Mouse (Mus musculus) embryonic stem cell, embryonic (primary cell): ENCODE data around the gene Rwdd2b.

Experiments
- CTCF ChIA-PET, 4 experiments: fragments of 300-600 bp in 2 of 4; fragments of 350-600 bp in 2 of 4; sonication (Branson Sonifier 250); formaldehyde crosslinking; loops; one replicate each; lab custom pipeline; 2022; ENCODE audit warnings: inconsistent platforms in 2 of 4; lab: Charles Lee
- POLR2A ChIA-PET, 4 experiments: fragments of 300-600 bp in 2 of 4; fragments of 350-600 bp in 2 of 4; sonication (Branson Sonifier 250); formaldehyde crosslinking; loops; one replicate each; lab custom pipeline; 2022; ENCODE audit warnings: antibody characterized with exemption in 4 of 4, inconsistent platforms in 1 of 4; lab: Charles Lee

The Rwdd2b gene

GRCm38 (mm10) chr16:87440184-87440686 lies at the start of gene Rwdd2b:
Rwdd2b (minus strand) TSS chr16:87440573.
- ChIA-PET POLR2A (interaction anchor here (0.6 to 4.7 kb wide), 49 partner anchors 8 to 1543 kb away, joined by 3 to 33 read pairs (median 4); partner anchors contain the start of genes Bach1 (in 3 of the 4), N6amt1 (in 3 of the 4), Cct8 (in 2 of the 4) and Usp16 (in 2 of the 4)), CTCF (interaction anchor here in 3 of 4 experiments (0.7 to 1.2 kb wide), 5 partner anchors 22 to 46 kb away, joined by 3 to 6 read pairs (median 3); no protein-coding TSS in a partner anchor)

GRCm38 (mm10) chr16:87488605-87489004 lies 48.2 kb upstream of the Rwdd2b start:
- POLR2A ChIA-PET, result interaction anchor here (0.6 to 3.4 kb wide), 14 partner anchors 8 to 215 kb away, joined by 3 to 22 read pairs (median 4); partner anchors contain the start of gene Rwdd2b (in 2 of the 4)
- CTCF ChIA-PET, result no interaction called here

GRCm38 (mm10) chr16:87486739-87487138 lies 46.4 kb upstream of the Rwdd2b start:
- ChIA-PET POLR2A (interaction anchor here in 2 of 4 experiments (0.7 to 3.4 kb wide), 9 partner anchors 8 to 220 kb away, joined by 3 to 22 read pairs (median 4); partner anchors contain the start of gene Rwdd2b (in 1 of the 2)), CTCF (interaction anchor here in 1 of 4 experiments (1.2 kb wide), 1 partner anchor 81 kb away, joined by 4 read pairs; no protein-coding TSS in a partner anchor)

GRCm38 (mm10) chr16:87484367-87484766 lies 44.0 kb upstream of the Rwdd2b start:
- ChIA-PET CTCF (no interaction called here), POLR2A (interaction anchor here in 2 of 4 experiments (0.5 to 3.7 kb wide), 6 partner anchors 9 to 214 kb away, joined by 3 to 15 read pairs (median 4); partner anchors contain the start of genes Bach1 (in 1 of the 2) and Cct8 (in 1 of the 2))

GRCm38 (mm10) chr16:87470579-87470978 lies 30.2 kb upstream of the Rwdd2b start:
- POLR2A ChIA-PET, result interaction anchor here in 1 of 4 experiments (1.4 to 1.7 kb wide), 2 partner anchors 17 to 30 kb away, joined by 4 to 5 read pairs; partner anchors contain the start of gene Rwdd2b
- CTCF ChIA-PET, result no interaction called here

GRCm38 (mm10) chr16:87458752-87459151 lies 18.4 kb upstream of the Rwdd2b start:
- POLR2A ChIA-PET, result interaction anchor here in 1 of 4 experiments (0.6 kb wide), 1 partner anchor 241 kb away, joined by 3 read pairs; no protein-coding TSS in a partner anchor
- CTCF ChIA-PET, result interaction anchor here in 1 of 4 experiments (0.7 kb wide), 1 partner anchor 452 kb away, joined by 3 read pairs; no protein-coding TSS in a partner anchor

GRCm38 (mm10) chr16:87455180-87455611 lies 14.8 kb upstream of the Rwdd2b start:
- CTCF ChIA-PET, result interaction anchor here in 2 of 4 experiments (0.6 to 1.0 kb wide), 3 partner anchors 16 to 299 kb away, joined by 3 to 4 read pairs (median 3); no protein-coding TSS in a partner anchor
- POLR2A ChIA-PET, result interaction anchor here in 3 of 4 experiments (0.5 to 1.9 kb wide), 26 partner anchors 9 to 271 kb away, joined by 3 to 33 read pairs (median 4); partner anchors contain the start of genes Rwdd2b (in 3 of the 3), Bach1 (in 2 of the 3) and Cct8 (in 1 of the 3)

GRCm38 (mm10) chr16:87454419-87455179 lies 14.2 kb upstream of the Rwdd2b start, which contains the start of gene Usp16:
Usp16 (plus strand) TSS chr16:87454703.
- ChIA-PET POLR2A (interaction anchor here in 3 of 4 experiments (0.5 to 1.9 kb wide), 25 partner anchors 9 to 271 kb away, joined by 3 to 33 read pairs (median 4); partner anchors contain the start of genes Rwdd2b (in 3 of the 3), Bach1 (in 2 of the 3) and Cct8 (in 1 of the 3)), CTCF (interaction anchor here in 2 of 4 experiments (0.6 to 1.0 kb wide), 2 partner anchors 137 to 300 kb away, joined by 3 read pairs; no protein-coding TSS in a partner anchor)

- ChIA-PET POLR2A (interaction anchor here in 2 of 4 experiments (1.2 to 2.4 kb wide), 3 partner anchors 12 to 16 kb away, joined by 3 to 14 read pairs (median 11); partner anchors contain the start of gene Rwdd2b (in 2 of the 2)), CTCF (no interaction called here)
Observed at GRCm38 (mm10) chr16:87453226-87453625, 12.9 kb upstream of the Rwdd2b start.

GRCm38 (mm10) chr16:87445528-87445927 lies 5.2 kb upstream of the Rwdd2b start:
- ChIA-PET CTCF (interaction anchor here in 2 of 4 experiments (0.6 to 0.7 kb wide), 2 partner anchors 27 to 43 kb away, joined by 4 to 5 read pairs; no protein-coding TSS in a partner anchor), POLR2A (interaction anchor here in 1 of 4 experiments (0.9 kb wide), 1 partner anchor 10 kb away, joined by 3 read pairs; no protein-coding TSS in a partner anchor)

GRCm38 (mm10) chr16:87445110-87445509 lies 4.7 kb upstream of the Rwdd2b start:
- ChIA-PET POLR2A (interaction anchor here in 1 of 4 experiments (0.9 to 2.4 kb wide), 2 partner anchors 10 to 11 kb away, joined by 3 to 12 read pairs; no protein-coding TSS in a partner anchor), CTCF (interaction anchor here in 1 of 4 experiments (0.7 kb wide), 1 partner anchor 42 kb away, joined by 5 read pairs; no protein-coding TSS in a partner anchor)

GRCm38 (mm10) chr16:87444071-87444470 lies 3.7 kb upstream of the Rwdd2b start:
- CTCF ChIA-PET, result no interaction called here

GRCm38 (mm10) chr16:87443245-87443644 lies 2.9 kb upstream of the Rwdd2b start:
- ChIA-PET CTCF (no interaction called here), POLR2A (interaction anchor here in 3 of 4 experiments (0.9 to 4.7 kb wide), 8 partner anchors 9 to 52 kb away, joined by 3 to 33 read pairs (median 4); partner anchors contain the start of gene Usp16 (in 2 of the 3))

More at GRCm38 (mm10) chr16:87444071-87444470, 3.7 kb upstream of the Rwdd2b start:
- POLR2A ChIA-PET, result interaction anchor here in 2 of 4 experiments (1.1 to 4.7 kb wide), 5 partner anchors 10 to 51 kb away, joined by 3 to 29 read pairs (median 5); partner anchors contain the start of gene Usp16 (in 1 of the 2)

- ChIA-PET CTCF (no interaction called here), POLR2A (interaction anchor here in 3 of 4 experiments (0.7 to 4.7 kb wide), 7 partner anchors 11 to 568 kb away, joined by 3 to 33 read pairs (median 3); partner anchors contain the start of gene Usp16 (in 2 of the 3))
Observed at GRCm38 (mm10) chr16:87442291-87442690, 1.9 kb upstream of the Rwdd2b start.

- CTCF ChIA-PET, result interaction anchor here in 1 of 4 experiments (0.6 kb wide), 1 partner anchor 13 kb away, joined by 5 read pairs; no protein-coding TSS in a partner anchor
- POLR2A ChIA-PET, result interaction anchor here (0.6 to 4.7 kb wide), 34 partner anchors 9 to 258 kb away, joined by 3 to 33 read pairs (median 4); partner anchors contain the start of genes Bach1 (in 2 of the 4), Cct8 (in 2 of the 4), Usp16 (in 2 of the 4) and Ltn1 (in 1 of the 4)
Observed at GRCm38 (mm10) chr16:87441089-87441488, 716 bp upstream of the Rwdd2b start.

GRCm38 (mm10) chr16:87438697-87439096 lies 1.7 kb downstream of the Rwdd2b start:
- POLR2A ChIA-PET, result interaction anchor here in 1 of 4 experiments (0.6 to 1.5 kb wide), 5 partner anchors 12 to 243 kb away, joined by 3 to 4 read pairs (median 3); no protein-coding TSS in a partner anchor
- CTCF ChIA-PET, result no interaction called here

GRCm38 (mm10) chr16:87437096-87437495 lies 3.3 kb downstream of the Rwdd2b start:
- ChIA-PET CTCF (no interaction called here), POLR2A (interaction anchor here in 2 of 4 experiments (0.8 to 1.6 kb wide), 13 partner anchors 12 to 82 kb away, joined by 3 to 6 read pairs (median 3); partner anchors contain the start of gene Usp16 (in 1 of the 2))
